Mouse (Mus musculus) limb, embryonic 13.5 days (tissue): ENCODE data around the gene Sos1. TPM values are rescaled to one million over a fixed set of nuclear protein-coding genes. Genes with fewer than 3 reads are reported as not detected.

Experiments used
- ATAC-seq: fragments of 200-750 bp; cut with Nextera tagmentation; 2 replicates; pipeline ENCODE4 v1.8.0; 2017; ENCODE audit warnings: low read depth, moderate number of reproducible peaks, moderate TSS enrichment; ENCODE audit not compliant: low FRiP score
- H3K27ac ChIP-seq: fragments of 300-500 bp; sonication (generic); 2 replicates; pipeline ENCODE4 v1.5.1; 2015; ENCODE audit warnings: inconsistent platforms, mild to moderate bottlenecking, moderate library complexity
- H3K27me3 ChIP-seq: fragments of 300-500 bp; sonication (generic); 2 replicates; pipeline ENCODE4 v1.6.1; 2015; ENCODE audit warnings: mild to moderate bottlenecking, inconsistent platforms
- H3K36me3 ChIP-seq: fragments of 300-500 bp; sonication (generic); 2 replicates; pipeline ENCODE4 v1.6.1; 2015; ENCODE audit warnings: inconsistent platforms, mild to moderate bottlenecking, moderate library complexity
- H3K4me1 ChIP-seq: fragments of 300-500 bp; sonication (generic); 2 replicates; pipeline ENCODE4 v1.6.1; 2015; ENCODE audit warnings: inconsistent platforms
- H3K4me2 ChIP-seq: fragments of 300-500 bp; sonication (generic); replicated peaks from 2 replicates; pipeline ENCODE4 v1.6.1; 2015; ENCODE audit warnings: inconsistent platforms, mild to moderate bottlenecking, moderate library complexity
- H3K4me3 ChIP-seq: fragments of 300-500 bp; sonication (generic); 2 replicates; pipeline ENCODE4 v1.5.1; 2015; ENCODE audit warnings: moderate library complexity, mild to moderate bottlenecking, inconsistent platforms
- H3K9ac ChIP-seq: fragments of 300-500 bp; sonication (generic); 2 replicates; pipeline ENCODE4 v1.6.1; 2015; ENCODE audit warnings: mild to moderate bottlenecking, inconsistent platforms
- H3K9me3 ChIP-seq: fragments of 300-500 bp; sonication (generic); 2 replicates; pipeline ENCODE4 v1.6.1; 2016; ENCODE audit warnings: inconsistent platforms
- WGBS: fragments of 180-500 bp; shearing (Covaris S2); methylation state at CpG from one replicate; pipeline ENCODE4 v1.1.7; 2015; 5-methylcytosine and 5-hydroxymethylcytosine counted together
- polyA plus RNA-seq: library from polyadenylated mRNA; unstranded; fragments of >200 nt; fragmentation: Nextera tagmentation; extraction: Ambion mirVana; gene quantifications from 2 replicates; pipeline ENCODE4 v1.2.1, GENCODE M21; 2015

The Sos1 gene
- 5.3 and 5.4 TPM in 2 replicates for polyA plus RNA-seq

DNA sequence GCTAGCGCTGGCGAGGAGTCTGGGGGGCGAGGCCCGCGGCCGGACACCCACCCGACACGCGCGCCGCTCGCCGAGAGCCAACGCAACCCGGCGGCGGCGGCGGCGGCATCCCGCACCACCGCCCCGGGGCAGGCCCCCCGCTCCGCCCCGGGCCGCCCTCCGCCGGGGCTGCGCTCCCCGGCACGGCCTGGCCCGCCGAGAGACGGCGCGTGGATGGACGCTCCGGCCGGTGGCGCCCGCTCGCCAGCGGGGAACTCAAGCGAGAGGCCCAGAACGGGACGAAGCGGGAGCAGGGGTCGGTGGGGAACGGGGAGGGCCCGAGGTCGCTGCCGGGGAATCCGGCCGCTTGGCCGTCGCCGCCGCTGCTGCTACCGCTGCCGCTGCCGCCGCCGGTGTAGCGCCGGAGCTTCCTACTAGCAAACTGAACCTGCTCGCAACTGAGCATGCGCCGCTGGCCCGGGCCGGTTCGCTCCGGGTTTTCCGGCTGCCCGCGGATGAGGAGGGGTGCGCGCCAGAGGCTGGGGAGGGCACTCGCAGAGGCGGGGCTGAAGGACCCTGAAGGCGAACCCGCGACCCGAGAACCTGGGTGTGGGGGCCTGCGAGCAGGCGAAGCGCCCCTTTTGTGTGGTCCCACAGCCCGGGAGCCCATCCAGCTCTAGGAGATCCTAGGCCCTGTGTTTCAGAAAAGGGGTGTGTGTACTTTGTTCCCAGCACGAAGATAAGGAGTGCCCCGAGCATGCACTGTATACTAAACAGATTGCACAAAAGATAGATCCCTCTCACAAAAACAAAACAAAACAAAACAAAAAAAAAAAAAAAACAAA lies at the start of gene Sos1:
Sos1 (minus strand) TSS at position 423 of the 824 bp plus-strand sequence.
- no peaks in the 10 kb centered on the region for H3K27me3 ChIP-seq
- peaks cover 9% of the 10 kb centered on the region for H3K36me3 ChIP-seq
- peak within 1 kb of the TSS; percentile 77 for H3K4me2 ChIP-seq
- H3K9ac ChIP-seq: peak within 1 kb of the TSS; percentile 96
- peak; percentile 86 for ATAC-seq
- peak within 1 kb of the TSS; percentile 95 for H3K4me3 ChIP-seq
- peaks cover 22% of the 10 kb centered on the region for H3K4me1 ChIP-seq
- no peaks in the 10 kb centered on the region for H3K9me3 ChIP-seq
- under 1% methylated on average over 75 of the region's 90 CpGs for WGBS
- H3K27ac ChIP-seq: peak within 1 kb of the TSS; percentile 95

DNA sequence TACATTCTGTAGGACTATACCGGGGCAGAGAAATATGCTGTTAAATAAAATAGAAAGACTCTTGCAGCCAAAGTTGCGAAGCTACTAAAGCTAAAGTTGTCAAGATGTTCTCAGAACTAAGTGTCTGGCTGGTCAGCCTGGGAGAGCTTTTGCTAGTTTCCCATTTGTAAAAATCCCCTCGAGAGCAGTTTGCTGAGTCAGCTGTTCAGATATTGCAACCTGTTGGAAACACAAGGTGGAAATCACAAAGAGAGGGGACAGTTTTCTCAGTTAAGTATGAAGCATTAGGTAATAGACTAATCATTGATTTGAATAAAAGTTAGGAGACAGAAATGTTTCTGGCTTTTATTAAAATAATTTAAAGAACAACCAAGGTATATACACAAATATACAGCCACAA lies 43.0 kb upstream of the Sos1 start:
- no peak for ATAC-seq
- no peaks in the 10 kb centered on the region for H3K9me3 ChIP-seq
- no peaks in the 10 kb centered on the region for H3K36me3 ChIP-seq
- no peaks in the 10 kb centered on the region for H3K27me3 ChIP-seq
- H3K4me1 ChIP-seq: no peaks in the 10 kb centered on the region
- H3K9ac ChIP-seq: no peak overlapping the region
- WGBS: 87% methylated on average over 3 of the region's 3 CpGs
- no peak overlapping the region for H3K4me3 ChIP-seq
- H3K27ac ChIP-seq: no peak overlapping the region
- H3K4me2 ChIP-seq: no peak overlapping the region

DNA sequence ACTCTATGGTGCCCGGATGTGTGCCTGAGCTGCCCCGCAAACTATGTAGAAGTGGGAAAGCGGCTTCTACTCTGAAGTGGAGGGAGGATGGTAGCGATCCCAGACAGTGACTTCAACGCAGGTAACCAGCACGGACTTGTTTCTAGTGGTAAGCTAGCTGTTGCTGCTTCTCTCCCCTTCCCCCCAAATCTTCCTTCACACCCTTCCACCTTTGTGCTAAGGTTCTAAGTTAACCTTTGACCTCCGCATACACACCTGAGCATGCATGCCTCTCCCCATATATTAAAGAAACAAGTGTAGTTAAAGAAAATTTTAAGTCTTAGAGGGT lies 41.9 kb upstream of the Sos1 start:
- Histone ChIP-seq H3K36me3 (no peaks in the 10 kb centered on the region), H3K4me1 (no peaks in the 10 kb centered on the region), H3K4me2 (no peak overlapping the region), H3K4me3 (no peak overlapping the region), H3K9me3 (no peaks in the 10 kb centered on the region), H3K27me3 (no peaks in the 10 kb centered on the region), H3K27ac (no peak overlapping the region), H3K9ac (no peak overlapping the region)
- WGBS: 68% methylated on average over 7 of the region's 7 CpGs
- no peak for ATAC-seq

DNA sequence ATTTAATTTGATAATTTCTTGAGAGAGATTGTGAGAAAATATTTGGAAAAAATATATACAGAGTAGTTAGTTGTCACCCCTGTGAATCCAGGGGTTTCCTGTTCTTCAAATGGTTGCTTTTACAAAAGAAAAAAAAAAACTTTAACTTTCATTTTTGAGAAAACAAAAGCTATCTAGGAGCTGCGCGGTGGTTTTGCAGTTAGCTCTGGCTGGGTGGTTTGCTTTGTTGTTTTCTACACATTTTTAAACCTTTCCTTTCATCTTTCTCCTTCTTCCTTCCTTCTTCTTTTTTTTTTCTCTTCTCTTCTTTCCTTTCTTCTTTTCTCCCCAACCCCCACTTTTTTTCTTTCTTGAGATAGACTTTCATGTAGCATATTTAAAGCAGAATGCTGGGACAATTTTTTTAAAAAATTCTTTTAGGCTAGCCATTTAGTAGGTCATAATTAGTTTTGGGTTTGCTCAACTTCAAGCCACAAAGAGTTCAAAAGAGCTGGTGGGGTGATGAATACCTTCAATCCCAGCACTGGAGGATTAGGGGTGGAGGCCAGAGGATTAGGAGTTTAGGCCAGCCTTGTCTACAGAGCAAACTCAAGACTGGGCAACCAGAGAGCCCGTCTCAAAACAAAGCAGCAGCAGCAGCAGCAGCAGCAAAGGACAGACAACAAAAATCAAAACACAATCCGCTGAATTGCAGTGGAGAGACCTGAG lies 41.4 kb upstream of the Sos1 start:
- Histone ChIP-seq H3K9ac (no peak overlapping the region), H3K4me1 (no peaks in the 10 kb centered on the region), H3K36me3 (no peaks in the 10 kb centered on the region), H3K4me3 (no peak overlapping the region), H3K9me3 (no peaks in the 10 kb centered on the region), H3K4me2 (no peak overlapping the region), H3K27ac (no peak overlapping the region), H3K27me3 (no peaks in the 10 kb centered on the region)
- ATAC-seq: no peak
- 67% methylated on average over 4 of the region's 4 CpGs for WGBS

DNA sequence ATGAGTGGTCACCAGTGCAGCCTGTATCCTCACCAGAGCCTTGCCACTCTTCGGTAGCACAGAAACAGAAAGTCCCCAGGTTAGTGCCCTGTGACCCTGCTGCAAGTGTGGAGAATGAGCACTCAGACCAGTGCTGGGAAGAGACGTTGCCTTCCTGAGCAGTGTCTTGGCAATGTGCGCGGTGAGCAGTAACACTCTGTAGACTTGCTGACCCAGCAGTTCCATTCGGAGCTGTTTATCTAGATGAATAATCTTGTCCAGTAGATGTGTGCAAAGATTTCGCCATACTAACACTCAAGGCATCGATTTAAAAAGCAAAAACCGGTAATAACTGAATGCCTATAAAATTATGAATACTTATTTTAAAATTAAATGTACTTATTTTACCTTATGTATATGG lies 40.3 kb upstream of the Sos1 start:
- no peak for ATAC-seq
- 89% methylated on average over 8 of the region's 8 CpGs for WGBS
- no peak overlapping the region for H3K27ac ChIP-seq

DNA sequence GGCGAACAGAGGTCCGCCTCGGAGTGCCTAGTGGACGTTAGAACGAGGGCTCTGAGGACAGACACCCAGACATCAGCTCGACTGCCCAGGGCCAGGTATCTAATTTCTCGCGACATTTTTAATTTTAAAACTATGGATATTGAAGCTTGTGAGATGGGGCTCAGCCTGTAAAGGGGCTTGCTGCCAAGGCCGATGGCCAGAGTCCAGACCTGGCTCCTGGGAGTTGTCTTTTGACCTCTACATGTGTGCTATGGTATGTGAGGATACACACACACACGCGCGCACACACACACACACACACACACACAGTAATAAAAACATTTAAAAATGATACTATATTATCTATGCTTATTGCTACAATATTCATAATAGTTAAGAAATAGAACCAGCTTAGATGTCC lies 38.6 kb upstream of the Sos1 start:
- H3K27me3 ChIP-seq: no peaks in the 10 kb centered on the region
- WGBS: 91% methylated on average over 12 of the region's 12 CpGs
- H3K4me3 ChIP-seq: no peak overlapping the region
- H3K9ac ChIP-seq: no peak overlapping the region
- no peaks in the 10 kb centered on the region for H3K36me3 ChIP-seq
- H3K27ac ChIP-seq: no peak overlapping the region
- H3K4me1 ChIP-seq: no peaks in the 10 kb centered on the region
- no peak overlapping the region for H3K4me2 ChIP-seq
- no peak for ATAC-seq
- no peaks in the 10 kb centered on the region for H3K9me3 ChIP-seq

More for the DNA sequence above, 40.3 kb upstream of the Sos1 start:
- H3K36me3 ChIP-seq: no peaks in the 10 kb centered on the region
- no peaks in the 10 kb centered on the region for H3K9me3 ChIP-seq
- H3K4me1 ChIP-seq: no peaks in the 10 kb centered on the region
- no peaks in the 10 kb centered on the region for H3K27me3 ChIP-seq
- no peak overlapping the region for H3K4me3 ChIP-seq
- H3K9ac ChIP-seq: no peak overlapping the region
- H3K4me2 ChIP-seq: no peak overlapping the region

DNA sequence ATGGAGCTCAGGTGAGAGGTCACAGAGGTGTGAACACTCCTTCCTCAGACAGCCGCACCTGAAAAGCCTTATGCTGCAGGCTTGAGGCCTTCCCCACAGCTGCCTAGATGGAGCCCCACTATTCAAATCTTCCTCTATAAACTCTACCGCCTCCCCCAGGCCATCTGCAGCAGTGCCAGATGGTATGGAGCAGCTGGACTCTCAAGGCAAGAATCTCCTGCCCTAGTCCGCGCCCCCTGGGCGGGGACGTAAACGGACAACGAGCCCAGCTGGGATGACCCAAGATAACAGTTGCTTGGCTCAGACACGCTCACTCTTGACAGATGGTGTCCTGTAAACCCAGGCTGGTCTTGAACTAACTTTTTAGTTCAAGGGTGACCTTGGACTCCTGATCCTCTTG lies 37.0 kb upstream of the Sos1 start:
- Histone ChIP-seq H3K27me3 (no peaks in the 10 kb centered on the region), H3K27ac (no peak overlapping the region), H3K4me3 (no peak overlapping the region), H3K9ac (no peak overlapping the region), H3K4me1 (no peaks in the 10 kb centered on the region), H3K4me2 (no peak overlapping the region), H3K9me3 (no peaks in the 10 kb centered on the region), H3K36me3 (no peaks in the 10 kb centered on the region)
- no peak for ATAC-seq
- WGBS: 80% methylated on average over 9 of the region's 9 CpGs

DNA sequence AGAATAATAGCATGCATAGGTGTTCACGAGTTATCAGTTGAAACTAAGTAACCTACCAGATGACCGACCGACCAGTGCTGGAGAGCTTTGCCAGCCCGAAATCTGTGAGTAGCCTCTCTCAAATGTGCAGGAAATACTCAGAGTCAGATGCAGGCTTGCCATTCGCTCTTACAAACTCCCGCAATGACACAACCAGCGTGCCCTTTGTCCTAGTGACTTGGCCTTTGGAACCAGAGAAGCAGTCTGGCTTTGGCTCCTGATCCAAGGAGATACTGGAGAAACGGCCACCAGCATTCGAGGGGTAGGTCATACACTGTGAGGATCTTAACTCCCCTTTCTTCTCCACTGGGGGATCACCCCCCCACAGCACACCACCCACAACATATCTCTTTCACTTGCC lies 35.7 kb upstream of the Sos1 start:
- WGBS: 90% methylated on average over 9 of the region's 9 CpGs
- Histone ChIP-seq H3K9ac (no peak overlapping the region), H3K4me2 (no peak overlapping the region), H3K27ac (no peak overlapping the region), H3K9me3 (no peaks in the 10 kb centered on the region), H3K36me3 (no peaks in the 10 kb centered on the region), H3K4me3 (no peak overlapping the region), H3K27me3 (no peaks in the 10 kb centered on the region), H3K4me1 (no peaks in the 10 kb centered on the region)
- no peak for ATAC-seq

DNA sequence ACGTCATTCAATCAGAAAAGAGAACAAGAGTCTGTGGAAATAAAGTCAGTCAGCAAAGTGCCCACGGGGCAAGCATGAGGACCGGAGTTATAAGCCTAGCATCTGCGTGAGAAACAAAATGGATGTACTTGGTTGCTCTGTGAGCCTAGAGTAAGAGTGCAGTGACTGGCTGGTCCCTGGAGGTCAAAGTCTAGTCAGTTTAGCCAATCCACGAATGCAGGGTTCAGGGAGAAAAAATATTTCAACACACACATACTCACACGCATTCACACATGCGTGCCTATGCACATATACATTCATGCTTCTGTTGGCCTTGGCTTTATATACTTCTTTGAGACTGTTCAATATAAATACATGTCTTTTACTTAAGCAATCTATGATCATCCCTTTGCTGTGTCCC lies 35.3 kb upstream of the Sos1 start:
- no peak for ATAC-seq
- Histone ChIP-seq H3K4me3 (no peak overlapping the region), H3K4me2 (no peak overlapping the region), H3K9me3 (no peaks in the 10 kb centered on the region), H3K4me1 (no peaks in the 10 kb centered on the region), H3K27me3 (no peaks in the 10 kb centered on the region), H3K36me3 (no peaks in the 10 kb centered on the region), H3K9ac (no peak overlapping the region), H3K27ac (no peak overlapping the region)
- 89% methylated on average over 7 of the region's 7 CpGs for WGBS

DNA sequence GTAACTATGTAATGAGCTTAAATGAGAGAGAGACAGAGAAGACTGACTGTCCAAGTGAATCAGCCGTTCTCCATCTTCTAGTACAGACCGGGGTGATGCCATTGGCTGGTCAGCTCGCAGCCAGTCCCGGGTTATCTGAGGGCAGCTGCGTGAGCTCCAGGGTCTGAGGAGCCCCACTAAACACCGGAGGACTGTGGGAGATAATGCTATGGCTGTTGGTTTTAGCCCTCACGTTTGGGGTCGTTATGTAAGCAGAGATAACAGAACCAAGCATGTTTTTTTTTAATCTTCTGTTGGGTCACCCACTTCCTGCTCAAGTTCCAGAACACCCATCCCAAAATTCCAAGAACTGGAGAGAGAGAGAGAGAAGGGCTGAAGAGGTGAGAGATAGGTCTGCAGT lies 33.5 kb upstream of the Sos1 start:
- Histone ChIP-seq H3K9me3 (no peaks in the 10 kb centered on the region), H3K27me3 (no peaks in the 10 kb centered on the region), H3K4me1 (no peaks in the 10 kb centered on the region), H3K4me3 (no peak overlapping the region), H3K4me2 (no peak overlapping the region), H3K36me3 (no peaks in the 10 kb centered on the region), H3K27ac (no peak overlapping the region), H3K9ac (no peak overlapping the region)
- no peak for ATAC-seq
- 77% methylated on average over 8 of the region's 8 CpGs for WGBS

DNA sequence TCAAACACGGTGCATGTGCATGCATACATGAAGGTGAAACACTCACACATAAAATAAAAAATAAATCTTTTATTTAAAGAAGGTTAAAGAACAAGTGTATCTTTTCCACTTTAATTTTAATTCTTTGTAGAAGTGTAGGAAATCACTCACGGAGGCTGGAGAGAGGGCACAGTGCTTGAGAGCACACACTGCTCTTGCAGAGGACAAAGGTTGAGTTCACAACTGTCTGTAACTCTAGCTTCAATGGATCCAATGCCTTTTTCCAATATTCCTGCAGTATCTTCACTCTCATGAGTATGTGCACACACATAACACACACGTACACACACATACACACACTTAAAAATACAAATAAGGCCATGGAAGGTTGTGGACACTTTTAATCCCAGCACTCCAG lies 30.2 kb upstream of the Sos1 start:
- Histone ChIP-seq H3K4me1 (no peaks in the 10 kb centered on the region), H3K27ac (no peak overlapping the region), H3K36me3 (no peaks in the 10 kb centered on the region), H3K4me3 (no peak overlapping the region), H3K9me3 (no peaks in the 10 kb centered on the region), H3K4me2 (no peak overlapping the region), H3K27me3 (no peaks in the 10 kb centered on the region), H3K9ac (no peak overlapping the region)
- 86% methylated on average over 3 of the region's 3 CpGs for WGBS
- ATAC-seq: no peak

DNA sequence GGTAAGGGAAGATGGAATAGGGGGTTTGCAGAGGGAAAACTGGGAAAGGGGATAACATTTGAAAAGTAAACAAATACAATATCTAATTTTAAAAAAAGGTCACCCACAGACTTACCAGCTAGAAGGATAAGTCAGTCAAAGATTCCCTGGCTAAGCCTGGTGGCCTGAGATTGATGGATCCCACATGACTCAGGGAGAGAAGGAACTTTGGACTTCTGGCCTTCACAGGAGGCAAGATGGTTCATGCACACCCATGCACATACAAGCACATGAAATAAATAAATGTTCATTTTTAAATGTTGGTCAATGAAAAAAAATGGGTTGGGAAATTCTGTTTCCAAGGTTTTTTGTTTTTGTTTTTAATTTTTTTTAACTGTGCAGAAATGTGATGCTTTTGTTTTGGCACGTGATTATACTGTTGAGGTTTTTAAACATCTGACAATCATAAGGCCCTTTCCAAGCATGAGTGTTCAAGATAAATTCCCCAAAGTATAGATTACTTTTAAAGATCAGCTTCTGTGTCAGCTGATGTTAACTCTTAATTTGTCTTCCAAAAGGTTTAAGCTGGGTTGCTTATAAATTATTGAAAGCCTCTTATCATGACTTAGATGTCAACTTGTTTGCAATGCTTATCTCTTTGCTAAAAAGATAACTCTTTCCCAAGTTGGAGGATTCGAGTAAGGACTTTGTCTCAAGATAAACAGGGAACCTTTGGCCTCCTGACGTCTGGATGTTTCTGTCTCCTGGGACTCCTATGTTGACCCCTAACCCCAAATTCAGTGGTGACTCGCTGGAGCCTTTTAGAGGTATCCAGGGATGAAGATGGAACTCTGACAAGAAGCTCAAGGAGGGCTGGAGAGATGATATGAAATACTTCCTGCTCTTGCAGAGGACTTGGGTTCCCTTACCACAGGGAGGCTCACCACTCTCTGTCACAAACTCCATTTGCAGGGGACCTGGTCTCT lies 29.5 kb upstream of the Sos1 start:
- Histone ChIP-seq H3K4me3 (no peak overlapping the region), H3K27me3 (no peaks in the 10 kb centered on the region), H3K4me1 (no peaks in the 10 kb centered on the region), H3K4me2 (no peak overlapping the region), H3K9me3 (no peaks in the 10 kb centered on the region), H3K36me3 (no peaks in the 10 kb centered on the region), H3K27ac (no peak overlapping the region), H3K9ac (no peak overlapping the region)
- 57% methylated on average over 4 of the region's 4 CpGs for WGBS
- no peak for ATAC-seq
